Mouse (Mus musculus): ENCODE measurements around the gene Mki67.

The Mki67 gene

DNA sequence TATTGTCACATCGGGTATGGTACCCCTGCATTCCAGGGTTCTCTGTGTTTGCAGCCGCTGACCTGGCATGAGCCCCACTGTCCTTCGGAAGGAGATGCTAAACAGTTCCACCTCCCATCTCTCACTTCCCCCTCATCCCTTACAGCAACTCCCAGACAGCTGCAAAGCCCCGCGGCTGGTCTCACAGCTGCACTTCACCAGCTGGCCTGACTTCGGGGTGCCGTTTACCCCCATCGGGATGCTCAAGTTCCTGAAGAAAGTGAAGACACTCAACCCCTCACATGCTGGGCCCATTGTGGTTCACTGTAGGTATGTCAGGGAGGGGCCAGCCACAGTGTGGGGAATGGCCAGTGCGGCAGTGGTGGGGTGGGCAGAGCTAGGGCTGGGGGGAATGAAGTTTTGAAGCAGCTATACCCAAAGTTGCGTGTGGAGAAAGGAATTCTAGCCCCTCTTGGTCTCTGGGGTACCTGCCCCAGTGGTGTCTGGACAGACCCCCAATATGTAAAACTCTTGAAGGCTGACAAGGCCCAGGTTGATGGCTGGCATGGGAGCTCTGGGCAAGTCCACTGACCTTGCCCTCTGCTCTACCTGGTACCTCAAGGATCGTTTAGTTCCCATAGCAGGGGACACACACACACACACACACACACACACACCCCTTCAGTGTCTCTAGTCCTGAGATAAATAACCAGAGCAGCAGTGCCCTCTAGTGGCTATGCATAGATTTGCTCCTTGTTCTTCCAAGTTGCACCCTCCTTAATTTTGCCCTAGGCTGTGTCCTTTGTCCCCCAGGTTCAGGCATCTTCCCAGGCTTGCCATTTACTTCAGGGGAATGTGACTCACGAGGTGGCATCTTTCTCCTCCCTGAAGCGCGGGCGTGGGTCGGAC lies 47.1 kb downstream of the Mki67 start:
- DNase-seq (ENCODE audit: low spot score in 2 of 2): peak; percentile 74 to 83

GRCm38 (mm10) chr7:135666314-135666713 lies 49.8 kb downstream of the Mki67 start:
- no peak for DNase-seq (ENCODE audit: low spot score in 2 of 2)

DNA sequence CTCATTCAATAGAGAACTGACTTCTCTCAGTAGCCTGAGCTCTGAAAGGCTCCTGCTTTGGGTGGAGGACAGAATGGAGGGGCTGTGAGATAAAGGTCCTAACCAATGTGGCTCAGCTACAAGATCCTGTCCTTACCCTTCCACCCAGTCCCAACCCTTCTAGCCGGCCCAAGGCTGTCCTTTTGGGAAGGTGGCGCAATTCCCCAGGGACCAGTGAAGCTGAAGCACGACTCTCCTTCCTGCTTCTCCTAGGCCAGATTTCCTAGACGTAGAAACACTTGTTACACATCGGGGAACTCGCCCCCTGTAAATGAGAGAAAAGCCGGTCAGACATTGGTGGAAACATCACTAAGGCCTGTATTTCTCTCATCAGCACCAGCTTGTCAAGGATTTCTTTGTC lies 52.0 kb downstream of the Mki67 start:
- no peak for DNase-seq (ENCODE audit: low spot score in 2 of 2)

DNA sequence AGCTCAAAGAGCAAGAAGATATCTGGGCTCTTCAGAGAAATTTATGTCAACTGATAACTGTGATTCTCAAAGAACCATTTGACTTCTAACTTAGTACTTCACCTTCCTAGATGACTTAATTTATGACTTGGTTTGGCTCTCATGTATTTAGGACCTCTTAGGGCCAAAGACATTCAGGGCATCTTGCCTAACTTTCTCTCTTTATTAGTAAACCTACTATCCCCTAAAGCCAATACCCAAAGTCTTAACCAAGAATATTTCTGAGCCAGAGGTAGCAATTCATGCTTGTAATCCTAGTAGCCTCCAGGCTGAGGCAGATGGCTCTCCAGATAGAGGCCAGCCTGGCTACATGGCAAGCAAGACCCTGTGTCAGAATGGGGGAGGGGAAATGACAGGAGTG lies 55.8 kb downstream of the Mki67 start:
- no peak for DNase-seq (ENCODE audit: low spot score in 2 of 2)

DNA sequence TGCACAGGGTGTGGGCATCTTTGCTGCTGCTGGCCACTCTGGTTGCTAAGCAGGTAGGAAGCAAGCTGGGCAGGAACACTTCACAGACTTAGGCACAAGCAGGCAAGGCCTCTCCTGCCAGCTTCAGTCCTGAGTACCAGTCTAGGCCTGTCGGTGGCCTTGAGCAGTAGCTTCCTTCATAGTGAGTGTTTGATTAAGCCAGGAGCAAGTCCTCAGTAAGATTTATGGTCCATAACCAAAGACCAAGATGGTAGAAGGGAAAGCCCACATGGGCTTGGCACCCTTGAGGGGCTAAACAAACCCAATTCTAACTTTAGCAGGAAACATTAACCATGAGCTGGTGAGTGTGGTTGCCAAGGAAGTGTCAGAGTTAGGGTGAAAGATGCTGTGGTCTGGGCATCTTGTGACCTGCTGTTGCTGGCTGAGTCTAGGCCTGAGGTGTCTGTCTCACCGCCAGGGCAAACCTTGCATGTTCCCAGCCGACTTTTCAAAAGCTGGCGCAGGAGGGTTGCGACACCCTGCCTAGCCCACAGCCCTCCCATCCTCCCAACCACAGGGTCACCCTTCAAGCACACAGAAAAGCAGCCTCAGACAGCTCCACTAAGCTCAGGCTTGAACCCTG lies 56.7 kb downstream of the Mki67 start:
- no peak for DNase-seq (ENCODE audit: low spot score in 2 of 2)

GRCm38 (mm10) chr7:135658150-135658549 lies 58.0 kb downstream of the Mki67 start:
- no peak for DNase-seq (ENCODE audit: low spot score in 2 of 2)

- no peak for DNase-seq (ENCODE audit: low spot score in 2 of 2)
Observed at GRCm38 (mm10) chr7:135655113-135655512, 61.0 kb downstream of the Mki67 start.

- no peak for DNase-seq (ENCODE audit: low spot score in 2 of 2)
Observed at GRCm38 (mm10) chr7:135654288-135654687, 61.9 kb downstream of the Mki67 start.

DNA sequence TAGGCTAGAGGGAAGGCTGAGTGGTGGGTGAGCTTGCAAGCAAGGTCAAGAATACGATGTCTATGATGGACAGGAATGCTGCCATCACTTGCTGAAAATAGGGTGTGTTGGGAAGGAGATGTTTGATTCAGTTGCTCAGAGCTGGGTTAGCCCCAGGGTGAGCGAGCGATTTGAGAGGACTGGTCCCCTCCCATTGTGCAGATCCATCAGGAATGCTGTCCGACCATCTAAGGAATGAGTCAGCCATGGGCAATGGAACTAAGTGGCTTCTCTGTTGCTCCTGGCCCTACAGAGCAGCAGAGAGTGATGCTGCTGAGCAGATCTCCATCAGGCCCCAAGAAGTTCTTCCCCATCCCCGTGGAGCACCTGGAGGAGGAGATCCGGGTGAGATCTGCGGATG lies 62.6 kb downstream of the Mki67 start:
- DNase-seq (ENCODE audit: low spot score in 2 of 2): no peak

DNA sequence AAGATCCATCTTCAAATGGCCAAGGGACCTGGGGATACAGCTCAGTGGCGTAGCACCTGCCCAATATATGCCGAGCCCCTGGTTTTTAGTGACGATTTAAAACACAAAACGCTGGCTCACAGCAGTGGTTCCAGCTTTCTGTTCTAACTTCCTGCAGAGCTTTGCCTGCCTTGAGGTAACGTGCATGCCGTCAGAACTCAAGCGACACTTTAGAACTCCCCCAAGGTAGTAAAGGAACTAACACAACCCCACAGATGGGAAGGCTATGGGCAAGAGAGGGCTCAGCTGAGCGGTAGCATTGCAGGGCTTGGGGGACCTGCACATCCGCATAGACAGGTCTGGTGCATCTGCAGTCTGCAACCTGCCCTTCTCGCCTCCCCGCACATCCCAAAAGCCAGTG lies 63.4 kb downstream of the Mki67 start:
- DNase-seq (ENCODE audit: low spot score in 2 of 2): no peak

DNA sequence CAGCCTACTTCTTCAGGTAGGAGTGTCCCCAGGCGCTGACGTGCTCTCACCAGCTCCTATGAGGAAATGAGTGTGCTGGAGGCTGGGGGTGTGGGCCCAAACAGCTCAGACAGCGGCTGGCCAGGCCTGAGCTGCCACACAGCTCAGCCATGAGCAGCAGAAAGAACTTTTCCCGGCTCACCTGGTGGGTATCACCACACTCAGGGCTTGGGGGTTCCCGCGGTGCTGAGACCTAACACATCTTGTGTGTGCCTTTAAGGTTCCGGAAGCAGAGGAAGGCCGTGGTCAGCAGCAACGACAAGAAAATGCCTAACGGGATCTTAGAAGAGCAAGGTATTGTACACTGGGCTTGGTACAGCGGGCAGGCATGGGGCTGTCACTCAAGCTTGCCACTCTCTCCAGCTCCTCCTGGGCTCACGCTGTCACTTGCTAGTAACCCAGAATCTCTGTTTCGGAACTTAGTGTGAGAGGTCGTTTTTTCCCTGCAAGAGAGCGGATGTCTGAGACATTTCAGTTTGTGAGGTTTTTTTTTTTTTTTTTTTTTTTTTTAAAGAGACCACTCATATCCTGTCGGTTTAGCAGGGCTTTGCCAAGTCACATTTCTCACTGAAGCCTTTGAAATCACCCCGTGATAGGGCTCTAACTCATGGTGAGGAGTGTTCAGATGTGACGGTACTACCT lies 64.2 kb downstream of the Mki67 start:
- no peak for DNase-seq (ENCODE audit: low spot score in 2 of 2)

DNA sequence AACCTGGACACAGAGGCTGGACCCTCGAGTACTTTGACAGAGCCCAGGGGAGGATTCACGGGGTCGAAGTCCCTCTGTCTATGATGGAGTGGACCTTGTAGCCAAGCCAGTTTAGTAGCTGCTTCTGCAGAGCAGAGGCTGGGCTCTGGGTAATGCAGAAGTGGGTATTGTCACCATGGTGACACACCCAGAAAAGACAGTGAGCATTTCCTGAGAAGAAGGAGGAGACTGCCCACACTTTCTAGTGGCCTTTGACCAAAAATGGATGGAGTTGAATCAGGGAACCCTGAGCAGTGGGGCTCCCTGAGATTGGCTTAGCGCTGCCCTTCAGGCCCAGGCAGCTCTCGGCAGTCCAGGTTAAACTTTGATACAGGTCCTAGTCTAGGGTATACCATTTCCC lies 66.1 kb downstream of the Mki67 start:
- no peak for DNase-seq (ENCODE audit: low spot score in 2 of 2)

- no peak for DNase-seq (ENCODE audit: low spot score in 2 of 2)
Observed at GRCm38 (mm10) chr7:135649306-135649705, 66.9 kb downstream of the Mki67 start.

DNA sequence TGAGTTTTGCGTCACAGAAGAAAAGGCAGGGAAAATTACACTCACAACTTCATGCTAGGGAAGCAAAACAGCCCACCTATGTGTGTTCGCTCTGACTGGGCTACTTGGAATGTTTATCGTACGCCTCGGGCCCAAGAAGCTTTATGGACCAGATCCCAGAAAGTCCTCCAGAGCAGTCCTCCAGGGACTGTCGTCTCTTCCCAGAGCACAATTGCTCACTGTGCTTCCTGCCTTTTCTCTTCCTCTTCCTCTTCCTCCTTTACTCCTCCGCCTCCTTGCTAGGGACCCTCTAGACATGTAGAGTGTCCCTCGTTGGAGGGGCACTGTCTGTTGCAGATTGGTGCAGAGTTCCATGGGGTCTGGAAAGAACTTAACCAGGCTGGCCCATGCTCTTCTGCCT lies 67.3 kb downstream of the Mki67 start:
- no peak for DNase-seq (ENCODE audit: low spot score in 2 of 2)

- no peak for DNase-seq (ENCODE audit: low spot score in 2 of 2)
Observed at GRCm38 (mm10) chr7:135646976-135647375, 69.2 kb downstream of the Mki67 start.

DNA sequence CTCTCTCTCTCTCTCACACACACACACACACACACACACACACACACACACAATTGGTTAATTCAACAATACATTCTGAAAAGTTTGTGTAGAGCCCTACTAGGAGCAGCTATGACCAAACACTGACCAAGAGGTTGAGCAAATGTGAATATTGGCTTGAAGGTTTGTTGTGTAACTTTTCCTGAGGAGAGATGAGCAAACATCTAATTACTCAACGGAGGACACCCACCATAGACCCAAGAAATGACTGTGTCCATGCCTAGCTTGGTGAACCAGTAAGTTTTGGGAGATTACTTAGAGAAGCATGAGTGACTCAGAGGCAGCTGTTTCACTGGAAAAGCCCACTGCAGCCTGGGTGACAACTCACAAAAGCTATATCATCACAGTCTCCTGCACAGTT lies 71.7 kb downstream of the Mki67 start:
- DNase-seq (ENCODE audit: low spot score in 2 of 2): no peak

DNA sequence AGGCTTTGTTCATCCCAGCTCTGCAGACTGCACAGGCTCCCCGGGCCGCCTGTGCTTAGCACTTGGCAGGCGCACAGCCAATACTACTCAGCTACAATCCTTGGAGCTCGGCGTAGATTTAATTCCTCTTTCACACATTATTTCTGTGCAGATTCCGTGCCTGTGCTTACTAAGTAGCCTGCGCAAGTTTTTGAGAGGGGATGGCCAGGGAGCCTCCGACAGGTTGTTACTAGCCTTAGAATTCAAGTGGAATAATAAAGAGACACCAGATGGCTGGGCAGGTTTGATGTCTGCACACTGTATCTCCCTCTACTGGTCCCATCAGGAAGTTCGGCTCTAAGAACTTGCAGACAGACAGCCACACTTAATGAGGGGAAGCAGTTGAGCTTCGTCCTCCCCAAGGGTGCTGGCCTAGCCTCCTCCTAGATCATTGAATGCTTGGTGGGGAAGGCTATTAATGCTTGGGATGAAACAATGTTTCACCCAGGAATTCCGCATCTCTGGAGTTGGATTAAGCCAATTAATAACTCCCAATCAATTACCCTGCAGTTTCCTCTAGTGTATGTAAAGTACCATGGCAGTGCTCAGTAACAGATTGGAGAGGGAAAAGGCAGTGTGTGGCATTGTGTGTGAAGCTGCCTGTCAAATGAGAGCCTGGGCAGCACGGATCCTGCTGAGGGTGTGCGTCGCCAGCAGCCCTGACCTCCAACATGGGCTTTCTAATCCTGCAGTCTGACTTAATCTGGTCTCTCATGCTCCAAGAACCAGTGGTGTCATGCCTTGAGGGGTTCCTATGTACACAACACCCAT lies 74.3 kb downstream of the Mki67 start:
- peak; percentile 88 to 92 for DNase-seq (ENCODE audit: low spot score in 2 of 2)

All from right cerebral cortex, postnatal 10 days (tissue).